Mouse (Mus musculus) spleen, postnatal 36 days (tissue): ENCODE data around the gene Srd5a1.

Source experiments
- DNase-seq, 2 experiments: peaks; one replicate each; pipeline ENCODE4 v3.0.0; 2022; ENCODE audit warnings: low spot score in 2 of 2, mixed read lengths in 1 of 2

Srd5a1 gene

GRCm38 (mm10) chr13:69541776-69542175 lies 69.5 kb downstream of the Srd5a1 start:
- DNase-seq = no peak

DNA sequence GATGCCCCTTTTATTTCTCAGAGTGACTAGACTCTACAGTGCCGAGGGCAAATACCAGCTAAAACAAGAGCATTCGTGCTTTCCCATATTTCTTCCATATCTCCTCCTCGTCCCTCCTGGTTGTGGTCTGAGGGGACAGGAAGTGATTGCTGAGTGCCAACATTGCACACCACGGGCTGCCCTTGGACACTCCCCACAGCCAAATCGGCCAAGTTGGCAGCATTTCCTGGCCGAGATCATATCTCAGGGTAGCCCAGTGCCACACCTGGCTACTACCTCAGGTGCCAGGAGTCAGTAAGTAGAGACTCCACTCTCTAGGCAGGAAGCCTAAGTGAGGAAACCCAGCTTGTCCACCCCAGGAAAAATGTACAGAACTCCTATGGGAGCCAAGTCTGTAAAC lies 70.0 kb downstream of the Srd5a1 start:
- DNase-seq = no peak

DNA sequence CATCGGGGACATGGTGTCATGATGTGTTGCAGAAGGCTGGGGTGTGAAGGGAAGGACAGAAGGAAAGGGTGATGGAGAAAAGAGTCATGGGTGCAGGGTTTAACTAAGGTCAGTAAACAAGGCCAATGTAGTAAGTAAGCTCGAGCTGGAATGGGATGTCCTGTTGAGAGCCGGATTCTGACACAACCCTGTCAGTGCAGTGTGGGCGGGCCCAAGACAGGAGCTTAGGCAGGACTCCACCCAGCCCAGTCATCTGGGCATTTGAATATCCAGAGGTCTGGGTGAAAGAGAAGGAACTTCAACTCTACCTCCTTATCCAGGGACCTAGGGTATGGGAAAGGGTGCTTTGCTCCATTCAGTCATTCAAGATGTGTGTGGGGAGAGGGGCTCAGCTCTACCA lies 72.9 kb downstream of the Srd5a1 start:
- DNase-seq = no peak

DNA sequence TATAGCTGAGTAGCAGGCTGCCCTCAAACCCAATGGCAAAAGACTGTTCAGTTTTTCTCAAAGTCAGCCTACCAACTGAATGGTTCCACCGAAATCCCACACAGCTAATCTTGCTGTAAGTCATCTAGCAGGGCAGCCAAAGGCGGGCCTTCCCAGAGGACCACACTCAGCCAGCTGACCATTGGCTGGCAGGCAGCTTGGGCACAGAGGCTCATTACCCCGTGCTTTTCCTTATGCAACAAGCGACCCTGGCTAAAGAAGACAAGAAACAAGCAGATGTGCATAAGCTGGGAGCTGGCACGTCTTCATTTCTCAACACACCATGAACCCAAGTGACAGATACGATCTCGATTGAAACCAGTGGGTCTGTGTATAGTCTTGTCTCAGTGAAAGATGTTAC lies 73.9 kb downstream of the Srd5a1 start:
- no peak for DNase-seq

GRCm38 (mm10) chr13:69536021-69536420 lies 75.2 kb downstream of the Srd5a1 start:
- no peak for DNase-seq

DNA sequence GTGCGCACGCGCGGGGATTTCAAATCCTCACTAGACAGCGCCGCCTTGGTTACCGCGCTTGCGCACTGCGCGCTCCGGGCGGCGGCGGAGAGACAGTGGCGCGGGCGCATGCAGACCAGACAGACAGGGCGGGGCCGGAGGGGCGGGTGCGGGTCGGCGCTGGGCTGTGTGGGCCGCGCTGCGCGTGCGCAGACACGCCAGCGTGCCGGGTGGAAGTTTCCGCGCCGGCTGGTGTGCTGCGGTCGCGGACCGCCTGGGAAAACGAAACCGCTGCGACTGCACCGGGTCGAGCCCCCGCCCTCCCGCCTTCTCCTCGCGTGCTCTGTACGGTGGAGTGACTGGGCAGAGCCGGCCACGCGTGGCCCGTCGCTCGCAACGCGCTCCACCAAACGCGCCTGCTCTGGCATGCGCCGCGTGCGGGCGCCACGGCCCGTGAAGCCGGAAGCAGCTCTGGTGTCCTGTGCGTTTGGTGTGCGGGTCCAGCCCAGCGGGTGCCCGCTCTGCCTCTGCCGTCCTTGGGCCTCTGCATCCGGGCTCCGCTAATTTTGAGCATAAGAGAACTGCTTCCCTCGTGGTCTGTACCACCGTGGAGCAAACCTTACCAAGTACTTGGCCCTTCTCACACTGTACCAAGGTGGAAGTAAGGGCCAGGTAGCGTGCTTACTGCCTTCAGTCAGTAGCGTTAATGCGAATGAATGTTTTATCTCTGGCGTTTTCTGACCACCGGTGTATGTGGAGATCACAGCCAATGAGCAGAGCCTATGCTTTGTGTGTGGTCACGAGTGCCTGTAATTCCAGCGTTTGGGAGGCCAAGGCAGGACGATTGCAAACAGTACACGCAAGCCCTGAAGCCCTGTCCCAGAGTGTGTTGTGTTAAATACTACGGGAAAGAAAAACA lies 76.3 kb downstream of the Srd5a1 start:
- peak; percentile 98 for DNase-seq

DNA sequence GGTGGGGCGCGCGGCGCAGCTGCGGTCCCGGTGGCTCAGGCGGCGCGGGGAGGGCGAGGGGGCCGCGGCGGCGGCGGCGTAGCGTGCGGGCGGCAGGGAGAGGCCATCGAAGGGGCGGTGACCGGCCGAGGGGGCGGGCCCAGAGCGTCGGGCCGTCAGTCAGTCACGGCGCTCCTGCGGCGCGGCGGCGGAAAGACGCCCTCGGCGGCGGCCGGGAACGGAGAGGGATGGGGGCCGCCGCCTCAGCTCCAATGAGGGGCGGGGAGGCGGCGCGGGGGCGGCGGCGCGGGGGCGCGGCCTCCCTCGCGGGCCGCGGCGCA lies 76.9 kb downstream of the Srd5a1 start, which contains the start of gene Tent4a:
Gene Tent4a, minus strand, starts transcription at position 284 of the 320 bp plus-strand sequence.
- no peak for DNase-seq

DNA sequence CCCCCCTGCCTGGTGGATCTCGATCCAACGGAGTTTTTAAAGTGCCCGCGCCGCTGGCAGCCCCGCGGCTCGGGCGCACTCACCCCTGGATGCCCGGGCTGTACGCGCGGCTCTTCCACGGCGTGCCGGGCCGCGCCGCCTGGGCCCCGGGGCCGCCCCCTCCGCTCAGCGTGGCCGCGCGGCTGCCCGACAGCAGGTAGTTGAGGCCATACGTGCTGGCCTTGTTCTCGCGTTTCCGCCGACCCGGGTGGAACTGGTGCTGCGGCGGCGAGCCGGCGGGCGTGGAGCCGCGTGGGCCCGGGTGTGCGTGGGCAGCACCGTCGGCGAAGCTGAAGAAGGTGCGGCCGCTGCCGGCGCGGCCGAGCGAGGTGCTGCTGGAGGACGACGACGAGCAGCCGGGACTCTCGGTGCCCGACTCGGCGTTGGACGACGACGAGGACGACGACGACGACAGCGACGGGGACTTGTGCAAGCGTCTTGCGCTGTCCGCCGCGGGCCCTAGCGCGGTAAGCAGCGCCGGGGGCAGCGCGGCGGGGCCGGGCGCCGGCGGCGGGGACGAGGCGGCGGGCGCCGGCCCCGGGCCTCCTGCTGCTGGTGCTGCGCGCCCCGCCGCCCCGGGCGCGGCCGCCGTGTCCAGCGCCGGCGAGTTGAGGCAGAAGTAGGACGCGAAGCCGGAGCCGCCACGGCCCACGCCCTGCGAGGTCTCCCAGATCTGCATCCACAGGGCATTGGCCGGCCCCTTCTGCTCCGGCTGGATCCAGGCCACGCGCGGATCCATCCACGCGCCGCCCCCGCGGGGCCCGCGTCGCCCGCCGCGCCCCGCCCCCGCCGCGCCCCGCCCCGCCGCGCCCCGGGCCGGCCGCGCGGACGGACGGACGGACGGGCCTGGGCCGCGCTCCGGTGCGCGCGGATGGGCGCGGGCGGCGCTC lies 77.6 kb downstream of the Srd5a1 start, which contains the start of gene Nsun2:
Gene Nsun2, plus strand, starts transcription at position 342 of the 929 bp plus-strand sequence.
- peak; percentile 36 to 40 for DNase-seq

GRCm38 (mm10) chr13:69532893-69533404 lies 78.3 kb downstream of the Srd5a1 start:
- no peak for DNase-seq

DNA sequence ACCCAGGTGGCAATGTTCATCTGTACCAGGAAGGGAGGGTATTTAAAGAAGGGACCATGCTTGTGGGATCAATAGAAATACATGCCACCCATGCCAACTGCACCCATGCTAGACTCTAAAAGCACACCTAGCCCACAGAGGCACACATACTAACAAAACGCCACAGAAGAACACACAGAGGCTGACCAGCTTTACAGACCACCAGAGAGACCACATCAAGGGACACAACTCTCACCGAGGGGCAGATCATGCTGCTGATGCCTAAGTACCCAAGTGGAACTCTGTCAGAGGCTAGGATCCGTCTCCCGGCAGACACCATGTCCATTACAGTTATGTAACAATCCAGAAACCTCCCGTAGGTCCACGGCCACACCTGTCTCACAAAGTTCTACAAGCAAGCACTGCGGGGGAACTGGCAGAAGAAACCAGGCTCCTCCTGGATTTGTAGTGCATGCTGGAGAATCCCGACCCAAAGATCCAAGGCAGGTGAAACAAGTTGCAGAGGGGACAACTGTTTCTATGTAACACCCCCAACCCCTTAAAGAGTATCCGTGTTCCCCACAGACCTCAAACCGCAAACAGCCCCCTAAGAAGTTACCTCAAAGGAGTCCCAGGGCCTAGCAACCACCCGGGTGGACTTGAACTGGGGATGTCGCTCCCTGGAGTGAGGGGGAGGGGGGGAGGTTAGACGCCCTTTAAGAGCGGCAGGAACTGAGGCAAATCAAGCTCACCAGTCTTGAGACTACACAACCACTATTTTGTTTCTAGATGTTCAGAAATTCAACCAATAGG lies 78.9 kb downstream of the Srd5a1 start:
- no peak for DNase-seq

DNA sequence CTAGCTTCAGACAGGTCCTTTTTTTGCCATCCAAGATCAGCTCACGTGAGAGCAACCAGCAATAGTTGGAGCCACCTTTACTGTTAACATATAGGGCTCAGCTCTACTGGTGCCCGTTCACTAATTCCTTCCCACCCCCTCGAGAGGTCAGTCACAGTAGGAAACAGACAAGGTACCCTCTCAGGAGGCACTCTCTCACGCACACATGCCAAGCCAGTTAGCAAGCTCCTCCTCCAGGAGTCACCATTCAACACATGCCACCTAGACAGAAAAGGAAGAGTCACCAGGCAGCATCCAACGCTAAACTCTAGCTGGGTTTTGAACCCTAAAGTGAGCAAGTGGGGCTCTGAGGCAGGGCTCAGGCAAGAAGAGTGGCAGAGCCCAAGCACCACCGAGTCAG lies 79.8 kb downstream of the Srd5a1 start:
- no peak for DNase-seq

- no peak for DNase-seq
These were observed 80.3 kb downstream of the Srd5a1 start for GRCm38 (mm10) chr13:69530951-69531350.

DNA sequence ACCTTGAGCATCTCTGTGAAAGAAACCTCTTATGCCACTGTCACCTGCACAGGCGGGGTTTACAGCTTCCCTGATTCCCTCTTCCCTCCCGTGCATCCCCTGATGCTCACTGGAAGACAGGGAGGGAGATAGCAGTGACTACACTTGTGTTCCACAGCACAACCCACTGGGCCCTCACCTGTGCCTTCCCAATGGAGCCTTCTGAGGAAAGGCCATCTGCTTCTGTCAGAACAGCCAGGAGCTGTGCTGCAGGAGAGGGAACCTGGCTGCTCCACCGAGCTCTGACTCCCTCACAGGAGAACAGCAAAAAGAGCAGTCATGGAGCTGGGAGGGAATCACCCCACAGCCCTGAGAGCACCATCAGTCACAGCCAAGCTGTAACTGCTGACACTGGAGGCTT lies 81.1 kb downstream of the Srd5a1 start:
- no peak for DNase-seq

- no peak for DNase-seq
These were observed 82.7 kb downstream of the Srd5a1 start for GRCm38 (mm10) chr13:69528531-69528930.

DNA sequence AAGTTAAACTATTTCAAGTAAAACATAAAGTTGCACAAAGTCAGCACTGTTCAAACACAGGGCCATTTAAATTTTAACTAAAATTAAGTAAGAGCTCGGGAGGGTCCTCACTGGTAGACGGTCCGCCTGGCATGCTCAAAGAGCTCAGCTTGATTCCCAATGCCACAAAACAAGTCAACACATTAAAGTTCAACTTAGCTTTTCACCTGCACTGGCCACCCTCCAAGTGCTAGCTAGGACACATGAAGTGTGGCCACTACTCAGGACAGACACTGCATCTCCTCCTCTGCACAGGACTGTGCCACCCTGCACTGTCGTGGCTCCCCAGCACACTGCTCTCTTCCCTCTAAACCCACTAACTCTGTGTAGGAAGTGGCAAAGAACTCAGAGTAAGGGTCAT lies 85.4 kb downstream of the Srd5a1 start:
- no peak for DNase-seq

DNA sequence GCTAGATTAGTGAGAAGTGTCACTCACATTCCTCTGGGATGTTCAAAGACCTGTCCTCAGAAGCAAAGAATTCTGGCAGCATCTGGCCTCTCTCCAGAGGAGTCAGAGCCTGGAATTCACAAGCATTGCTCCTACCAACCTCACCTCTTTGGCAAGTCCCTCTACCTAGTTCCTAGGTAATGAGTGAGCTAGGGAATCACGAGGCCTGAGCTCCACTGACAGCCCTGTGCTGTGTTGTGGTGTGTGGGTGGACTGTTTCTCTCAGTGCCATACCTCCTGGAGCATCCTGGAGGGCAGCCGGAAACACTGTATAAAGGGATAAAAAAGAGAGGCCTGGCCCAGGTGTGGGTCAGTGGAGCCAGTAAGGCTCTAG lies 87.1 kb downstream of the Srd5a1 start:
- DNase-seq = no peak
